Mouse (Mus musculus): ENCODE measurements around the gene Rin3.

DNA sequence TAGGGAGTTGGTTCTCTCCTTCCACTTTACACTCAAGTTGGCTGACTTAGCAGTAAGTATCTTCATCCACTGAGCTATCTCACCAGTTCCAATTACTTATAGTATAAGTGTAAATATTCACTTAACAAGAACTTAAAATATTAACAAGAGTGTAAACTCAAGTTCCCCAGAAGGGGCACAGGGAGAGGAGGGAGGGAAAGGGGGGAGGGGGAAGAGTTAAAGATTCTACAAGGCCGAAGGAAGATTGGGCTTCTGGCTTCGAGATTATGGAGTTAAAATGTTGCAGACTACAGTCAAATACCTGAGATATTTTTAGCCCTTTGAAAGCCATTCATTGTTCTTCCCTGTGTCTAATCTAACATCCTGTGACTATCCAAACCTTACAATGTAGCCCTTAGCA lies 141.6 kb downstream of the Rin3 start:
- TF ChIP-seq CTCF (IDR thresholded peaks at IDR 0.05; ENCODE audit: low read depth) (no peak), EP300 (optimal IDR thresholded peaks at IDR 0.05) (no peak)
